Mouse (Mus musculus) adrenal gland, adult (tissue): Measurements from ENCODE around the gene Nkx6-1.
A peak's percentile ranks its signal among the peaks of the same experiment; 100 is the strongest.

Experiments used
- DNase-seq, 2 experiments: peaks; one replicate each; pipeline ENCODE4 v3.0.0; 2022 to 2023; ENCODE audit warnings: low spot score in 1 of 2; ENCODE audit not compliant: inconsistent age in 2 of 2

The Nkx6-1 gene

DNA sequence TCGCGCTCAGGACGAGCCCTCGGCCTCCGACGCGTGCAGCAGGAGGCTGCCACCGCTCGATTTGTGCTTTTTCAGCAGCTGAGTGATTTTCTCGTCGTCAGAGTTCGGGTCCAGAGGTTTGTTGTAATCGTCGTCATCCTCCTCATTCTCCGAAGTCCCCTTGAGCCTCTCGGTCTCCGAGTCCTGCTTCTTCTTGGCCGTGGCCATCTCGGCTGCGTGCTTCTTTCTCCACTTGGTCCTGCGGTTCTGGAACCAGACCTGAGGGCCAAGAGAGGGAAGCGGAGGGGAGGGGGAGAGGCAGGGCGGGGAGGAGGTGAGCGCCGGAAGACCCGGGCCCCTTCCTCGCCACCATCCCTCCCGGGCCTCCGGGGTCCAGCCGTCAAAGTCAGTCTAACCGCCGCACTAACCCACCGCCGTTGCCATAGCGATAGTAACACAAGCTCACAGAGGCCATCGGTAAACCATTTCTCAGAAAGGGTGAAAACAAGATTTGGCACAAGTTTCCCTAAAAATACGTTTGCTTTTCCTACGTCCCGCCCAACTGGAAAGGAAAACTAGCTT lies 5.3 kb downstream of the Nkx6-1 start:
- peak in 1 of 2 experiments; percentile 34 for DNase-seq

DNA sequence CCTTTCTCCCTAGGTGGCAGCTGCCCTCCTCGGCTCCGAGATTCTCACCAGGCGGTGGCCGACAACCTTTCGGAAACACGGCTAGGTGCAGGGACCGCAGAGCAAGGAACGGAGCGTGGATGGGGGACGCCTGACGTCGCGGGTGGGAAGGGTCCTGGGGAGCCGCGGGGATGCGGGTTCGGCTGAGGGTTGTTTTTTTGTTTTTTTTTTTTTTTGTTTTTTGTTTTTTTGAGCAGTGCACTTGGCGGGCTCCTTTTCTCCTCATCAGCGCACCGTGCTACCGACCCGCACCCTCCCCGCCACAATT lies 5.9 kb downstream of the Nkx6-1 start:
- peak in 1 of 2 experiments; percentile 25 for DNase-seq

DNA sequence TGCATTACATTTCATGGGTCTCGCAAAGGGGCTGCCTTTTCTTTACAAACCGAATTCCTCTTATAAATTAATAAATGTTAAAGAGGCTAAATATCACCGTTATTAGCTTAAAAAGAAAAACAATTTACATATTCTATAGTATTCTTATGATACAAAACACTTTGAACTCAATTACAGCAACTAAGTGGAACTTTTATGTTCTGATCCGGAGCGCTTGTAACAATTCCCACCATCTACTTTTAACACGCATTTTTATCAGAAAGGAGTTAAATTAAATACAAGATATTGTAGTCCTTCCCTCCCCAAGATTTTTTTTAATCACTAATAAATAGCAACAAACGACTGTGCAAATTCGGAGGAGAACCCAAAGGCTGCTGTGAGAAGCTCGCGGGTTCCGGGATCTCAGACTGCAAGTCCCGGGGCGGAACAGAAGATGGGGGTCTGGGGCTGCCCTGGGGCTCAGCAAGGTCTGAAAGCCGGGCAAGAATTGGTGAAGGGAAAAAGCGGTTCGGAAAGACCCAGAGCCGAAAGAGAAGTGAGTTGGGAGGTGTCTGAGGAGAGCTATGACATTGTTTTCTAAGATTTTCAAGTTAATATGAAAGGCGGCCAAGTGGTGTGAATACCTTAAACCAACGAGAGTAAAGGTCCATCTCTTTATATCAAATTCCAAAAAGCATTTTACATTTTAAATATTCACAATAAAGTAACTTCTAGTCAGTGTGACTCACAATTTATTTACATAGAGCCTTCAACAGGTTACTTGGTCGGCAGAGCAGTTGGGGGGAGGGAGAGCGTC lies 6.4 kb downstream of the Nkx6-1 start:
- DNase-seq: peak in 1 of 2 experiments; percentile 35

DNA sequence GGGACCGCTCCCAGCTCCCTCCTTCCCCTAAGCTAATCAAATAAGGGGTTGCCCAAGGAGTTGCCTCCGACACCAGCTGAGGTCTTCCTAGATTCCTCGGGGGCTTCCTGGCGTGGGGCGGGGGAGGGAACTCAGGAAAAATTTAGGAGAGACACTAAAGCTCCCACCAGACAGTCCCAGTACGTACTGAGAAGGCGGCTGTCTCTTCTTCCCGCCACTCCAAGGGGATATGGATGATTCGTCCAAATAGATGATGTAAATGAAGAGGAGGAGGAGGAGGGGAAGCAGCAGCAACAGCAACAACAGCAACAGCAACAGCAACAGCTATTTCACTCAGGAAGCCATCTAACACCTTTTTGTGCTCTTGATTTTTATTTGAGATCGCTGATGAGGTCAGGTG lies 7.1 kb downstream of the Nkx6-1 start:
- peak in 1 of 2 experiments; percentile 27 for DNase-seq

DNA sequence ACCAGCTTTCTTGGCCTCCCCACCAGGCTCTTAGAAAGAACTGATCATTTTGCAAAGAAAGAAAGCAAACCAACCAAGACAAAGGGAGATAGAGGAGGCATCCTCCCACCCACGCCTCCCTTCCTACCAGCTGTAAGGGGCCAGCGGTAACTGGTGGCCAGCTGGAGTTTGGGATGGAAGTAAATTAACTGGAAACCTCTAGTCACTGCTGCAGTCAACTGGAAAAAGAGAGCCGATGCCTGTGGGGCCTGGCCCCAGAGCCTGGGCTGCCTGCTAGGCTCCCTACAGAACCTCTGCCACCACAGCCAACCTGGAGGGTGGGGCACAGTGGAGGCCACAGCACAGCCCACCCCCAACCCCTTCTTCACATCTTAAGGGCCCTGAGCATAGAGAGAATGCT lies 8.7 kb downstream of the Nkx6-1 start:
- no peak for DNase-seq

DNA sequence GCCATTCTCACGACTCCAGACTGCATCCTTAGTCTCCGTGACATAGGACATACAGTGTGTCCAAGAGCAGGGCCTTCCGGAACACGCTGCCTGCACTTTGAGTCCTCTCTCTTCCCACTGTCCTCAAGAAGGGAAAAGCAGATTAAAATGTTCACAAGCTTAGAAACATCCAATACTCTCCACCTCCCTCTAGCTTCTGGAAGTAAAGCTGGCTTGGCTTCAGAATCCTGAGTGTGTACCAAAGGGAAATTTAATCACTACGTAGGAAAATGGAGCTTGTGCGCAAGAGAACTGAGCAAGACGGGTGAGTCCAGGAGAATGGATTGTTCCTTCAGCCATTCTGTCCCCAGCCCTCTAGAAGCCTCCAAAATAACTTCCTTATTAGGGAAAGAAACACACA lies 9.4 kb downstream of the Nkx6-1 start:
- DNase-seq: no peak

DNA sequence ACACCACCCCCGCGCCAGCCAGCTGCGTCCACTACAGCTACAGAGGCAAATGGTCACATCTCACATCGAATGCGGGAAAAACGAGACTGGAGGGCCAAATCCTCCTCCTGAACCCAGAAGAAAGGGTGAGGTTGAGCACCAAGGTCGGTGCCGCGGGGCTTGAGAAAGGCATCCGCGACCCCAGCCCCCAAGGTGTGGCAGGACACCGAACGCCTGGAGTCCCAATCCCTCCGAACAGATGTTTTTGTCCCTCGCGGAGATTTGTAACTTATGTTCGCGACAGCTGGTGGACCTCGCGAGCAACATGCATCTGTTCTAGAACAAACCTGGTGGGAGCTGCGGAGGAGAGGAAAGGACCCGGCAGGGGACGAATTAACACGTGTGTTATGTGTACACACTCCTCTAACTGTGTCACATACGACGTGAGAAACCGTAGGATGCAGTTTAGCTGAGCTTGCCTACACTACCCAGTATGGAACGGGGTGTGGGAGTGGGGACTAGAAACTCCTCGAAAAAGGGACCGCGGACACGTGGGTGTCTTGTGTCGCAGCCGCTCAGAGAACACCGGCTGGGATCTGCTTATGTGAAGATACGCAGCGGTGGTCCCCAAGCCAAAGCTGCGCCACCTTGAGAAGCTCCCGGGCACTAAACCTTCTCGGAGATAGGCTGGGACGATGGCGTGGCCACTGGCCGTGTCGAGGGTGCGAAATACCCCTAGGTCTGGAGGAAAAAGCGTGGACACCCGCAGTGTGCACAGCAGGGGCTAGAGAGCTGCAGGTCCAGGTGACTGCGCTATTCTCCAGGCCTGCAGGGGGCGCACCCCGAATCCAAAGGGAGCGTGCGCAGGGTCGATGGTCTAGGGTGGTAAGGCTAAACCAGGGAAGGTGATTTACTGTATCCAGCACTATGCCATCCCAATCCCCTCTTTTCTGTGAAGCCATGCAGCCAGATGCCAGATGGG lies 16.8 kb downstream of the Nkx6-1 start:
- DNase-seq: no peak

DNA sequence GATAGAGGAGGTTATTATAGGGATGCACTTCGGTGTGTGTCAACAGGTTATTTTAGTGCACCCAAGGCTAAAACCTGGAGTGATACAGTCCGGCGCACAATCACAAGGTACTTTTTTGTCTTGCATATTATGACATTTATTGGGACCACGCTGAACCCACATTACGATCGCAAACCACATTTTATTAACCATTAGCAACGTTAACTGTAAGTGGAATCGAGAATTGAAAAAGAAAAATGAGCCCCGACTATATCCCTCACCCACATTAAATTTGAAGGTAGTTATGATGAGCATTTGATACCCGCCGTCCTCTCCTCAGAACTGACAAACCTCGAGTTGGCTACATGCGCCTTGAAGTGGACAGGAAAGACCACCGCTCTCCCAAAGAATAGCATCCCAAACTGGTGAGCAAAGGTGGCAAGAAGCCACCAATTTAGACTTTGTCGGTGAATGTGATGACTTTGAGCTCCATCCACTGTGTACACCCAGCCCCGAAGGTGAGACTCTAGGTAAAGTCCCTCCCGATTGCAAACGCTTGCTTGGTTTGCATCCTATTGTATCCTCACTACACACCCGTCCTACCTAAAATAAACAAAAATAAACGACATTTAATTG lies 17.7 kb downstream of the Nkx6-1 start:
- DNase-seq: no peak

DNA sequence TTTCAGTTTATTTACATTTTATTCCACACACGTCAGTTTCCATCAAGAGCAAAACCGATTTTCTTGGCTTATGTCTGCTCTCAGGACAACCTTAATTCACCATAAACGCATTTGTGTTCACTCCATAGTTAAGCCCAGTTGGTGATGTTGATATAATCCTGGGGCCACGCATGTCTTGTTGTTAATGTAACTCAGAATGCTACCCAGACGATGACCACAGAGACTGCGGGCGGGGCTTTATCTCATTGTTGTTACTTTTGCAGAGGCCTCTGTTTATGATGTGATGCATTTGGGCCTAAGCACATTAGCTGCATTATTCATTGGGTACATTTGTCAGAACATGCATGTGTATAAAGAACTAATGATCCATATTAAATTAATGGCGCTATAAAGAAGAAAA lies 19.7 kb downstream of the Nkx6-1 start:
- no peak for DNase-seq

DNA sequence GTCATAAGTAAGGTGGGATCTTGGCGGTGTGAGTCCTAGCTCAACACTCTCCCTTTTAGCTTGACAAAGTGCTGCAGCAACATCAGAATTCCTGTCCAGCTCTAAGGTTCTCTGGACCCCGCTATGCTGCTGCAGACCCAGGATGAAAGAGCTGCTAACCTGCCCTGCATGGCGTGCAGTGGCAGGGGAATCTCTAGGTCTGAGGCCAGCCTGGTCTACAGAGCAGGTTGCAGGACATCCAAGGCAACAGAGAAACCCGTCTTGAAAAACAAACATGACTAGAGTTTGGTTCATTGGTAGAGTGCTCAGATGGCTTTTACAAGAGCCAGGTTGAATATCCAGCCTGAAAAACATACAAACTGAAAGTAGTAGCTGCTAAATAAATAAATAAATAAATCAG lies 26.7 kb downstream of the Nkx6-1 start:
- DNase-seq: no peak
